Mouse (Mus musculus) cerebellum, postnatal 10 days (tissue): ENCODE measurements around the gene Ccr8.

Experiments used
- DNase-seq, 2 experiments: peaks; one replicate each; pipeline ENCODE4 v3.0.0; 2021; ENCODE audit warnings: mixed read lengths in 2 of 2

Ccr8 gene

DNA sequence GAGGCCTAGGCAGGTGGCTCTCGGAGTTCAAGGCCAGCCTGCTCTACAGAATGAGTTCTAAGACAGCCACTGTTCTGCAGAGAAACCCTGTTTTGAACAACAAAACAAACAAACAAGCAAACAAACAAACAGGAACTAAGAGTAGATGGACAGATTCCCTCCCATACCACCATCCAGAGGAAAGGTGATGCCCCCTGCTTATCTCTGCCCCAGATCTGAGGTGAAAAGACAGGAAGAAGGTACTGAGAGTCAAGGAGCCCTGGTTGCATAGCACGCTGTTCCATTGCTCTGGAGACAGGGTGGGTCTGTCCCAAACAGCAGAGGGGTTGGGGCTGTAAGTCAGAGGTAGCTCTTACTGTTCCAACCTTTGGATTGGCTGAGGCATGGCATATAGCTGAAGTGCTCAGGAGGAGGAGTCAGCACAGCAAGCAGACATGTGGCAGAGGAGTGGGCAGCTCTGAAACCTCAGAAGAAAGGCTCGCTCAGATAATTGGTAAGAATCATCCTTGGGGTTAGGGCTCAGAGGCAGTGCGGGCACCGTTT lies at the start of gene Ccr8:
Gene Ccr8, plus strand, starts transcription at position 419 of the 543 bp plus-strand sequence.
- no peak for DNase-seq

DNA sequence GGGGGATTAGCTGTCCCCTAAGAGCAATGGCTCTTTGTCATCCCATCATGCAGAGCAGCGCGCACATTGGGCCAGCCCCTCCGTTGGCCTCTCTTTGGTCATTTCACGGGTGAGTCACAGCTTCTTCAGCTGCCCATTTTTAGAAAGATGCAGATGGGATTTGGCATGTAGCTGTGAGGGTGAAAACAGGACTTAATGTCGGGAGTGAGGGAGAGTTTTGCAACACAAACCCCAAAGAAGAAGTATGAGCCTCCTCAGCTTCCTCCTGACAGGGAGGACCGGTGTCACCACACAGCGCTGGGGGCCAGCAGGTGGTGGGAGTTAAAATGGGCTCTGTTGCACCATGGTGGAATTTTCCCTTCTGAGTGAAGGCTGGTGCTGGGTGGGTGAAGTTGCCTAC lies 48.8 kb upstream of the Ccr8 start:
- no peak for DNase-seq

DNA sequence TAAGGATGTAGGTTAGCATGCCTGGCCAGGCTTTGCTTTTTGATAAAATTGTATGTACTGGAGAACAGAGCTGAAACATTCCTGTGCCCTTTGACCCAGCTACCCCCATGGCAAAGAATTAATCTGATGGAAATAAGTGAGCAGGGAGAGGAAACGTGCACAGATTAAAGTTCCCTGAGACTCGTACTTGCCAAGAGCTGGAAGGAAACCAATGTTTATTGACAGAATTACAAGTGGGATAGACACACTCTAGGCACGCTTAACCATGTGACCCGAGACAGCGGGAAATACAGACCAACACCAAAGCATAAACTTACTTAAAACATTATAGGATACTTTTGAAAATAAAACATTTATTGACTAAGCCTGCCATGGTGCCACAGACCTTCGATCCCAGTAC lies 43.4 kb upstream of the Ccr8 start:
- no peak for DNase-seq

- DNase-seq = no peak
Observed at GRCm38 (mm10) chr9:120049407-120049806, 42.5 kb upstream of the Ccr8 start.

DNA sequence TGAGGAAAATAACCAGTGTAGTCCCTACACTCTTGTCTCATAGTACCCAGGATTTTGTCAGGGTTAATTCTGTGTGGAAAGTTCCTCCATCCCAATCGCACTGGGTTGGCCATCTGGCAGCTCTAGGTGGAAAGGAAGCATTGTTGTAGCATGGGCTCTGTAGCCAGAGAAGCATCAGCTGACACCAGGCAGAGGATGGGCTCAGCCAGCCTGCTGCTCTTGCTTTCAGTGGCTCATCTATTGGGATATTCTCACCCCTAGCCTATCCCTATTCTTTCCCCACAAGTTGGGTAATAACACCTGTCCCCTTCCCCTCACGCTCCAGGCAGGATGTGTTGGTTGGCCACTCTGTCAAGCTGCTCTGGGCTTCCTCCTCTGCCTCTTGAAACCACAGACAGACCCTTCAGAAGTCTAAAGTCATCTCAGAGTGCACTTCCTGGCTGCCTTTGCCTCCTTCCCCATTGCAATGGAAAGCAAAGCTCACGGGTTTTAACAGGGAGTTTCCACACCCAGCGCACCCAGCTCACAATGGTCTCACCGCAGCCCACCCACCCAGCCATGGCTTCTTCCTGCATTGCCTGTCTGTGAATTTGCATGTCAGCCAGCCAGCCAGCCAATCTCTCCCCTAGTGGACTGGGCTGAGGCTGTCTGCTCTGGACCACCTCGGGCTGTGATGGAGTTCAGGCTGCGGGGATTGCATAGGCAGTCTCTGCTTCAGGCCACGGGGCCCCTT lies 37.2 kb upstream of the Ccr8 start:
- DNase-seq = peak; percentile 16 to 23

GRCm38 (mm10) chr9:120056201-120056600 lies 35.7 kb upstream of the Ccr8 start:
- DNase-seq = no peak

DNA sequence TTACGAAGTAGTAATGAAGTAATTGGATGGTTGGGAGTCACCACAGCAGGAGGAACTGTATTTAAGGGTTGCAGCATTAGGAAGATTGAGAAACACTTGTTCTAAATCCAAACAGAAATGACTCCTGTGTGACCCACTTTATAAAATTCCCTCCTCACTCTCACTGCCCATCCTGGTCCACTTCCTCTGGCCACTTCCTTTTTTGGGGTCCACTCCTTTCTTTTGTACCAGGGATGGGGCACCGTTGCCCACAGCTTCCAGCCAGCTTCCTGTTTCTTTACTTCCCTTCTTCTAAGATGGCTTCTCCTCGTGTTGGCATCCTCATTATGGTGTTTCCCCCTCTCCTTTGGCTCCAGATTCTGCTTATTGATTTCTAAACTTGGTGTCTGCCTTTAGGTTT lies 33.2 kb upstream of the Ccr8 start:
- DNase-seq = no peak

DNA sequence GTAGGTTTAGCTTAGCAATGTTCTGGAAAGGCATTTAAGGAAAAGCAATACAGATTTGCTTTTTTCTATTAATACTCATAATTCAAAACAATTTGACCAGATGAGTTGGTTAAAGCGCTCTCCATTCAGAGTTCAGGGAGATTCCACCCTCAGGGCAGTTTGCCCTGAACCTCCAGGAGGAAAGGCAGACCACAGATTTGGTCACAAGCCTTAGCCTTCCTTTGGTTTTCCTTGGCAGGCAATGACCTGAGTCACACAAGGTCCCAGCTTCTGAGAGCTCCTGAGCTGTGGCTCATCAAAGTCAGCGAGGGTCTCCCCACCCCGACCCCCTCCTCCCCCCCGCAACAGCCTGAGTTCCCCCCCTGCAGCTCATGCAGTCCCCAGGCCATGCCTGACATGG lies 27.6 kb upstream of the Ccr8 start:
- DNase-seq = no peak

DNA sequence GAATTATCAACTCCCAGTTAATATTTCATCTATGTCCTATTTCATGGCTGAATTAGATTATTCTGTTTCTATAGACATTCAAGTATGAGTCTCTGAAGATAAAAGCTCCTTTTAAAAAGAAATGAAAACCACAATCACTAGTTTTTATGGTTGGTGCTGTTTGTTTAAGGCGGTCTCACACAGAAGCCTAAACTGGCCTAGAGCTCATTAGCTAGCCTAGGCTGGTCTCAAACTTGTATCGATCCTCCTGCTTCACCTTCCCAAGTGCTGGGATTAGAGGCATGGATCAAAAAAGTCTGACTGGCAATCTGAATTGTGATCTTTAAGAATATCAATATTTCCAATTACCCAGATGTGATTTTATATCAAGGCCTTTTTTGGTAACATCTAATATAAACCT lies 24.3 kb upstream of the Ccr8 start:
- no peak for DNase-seq

DNA sequence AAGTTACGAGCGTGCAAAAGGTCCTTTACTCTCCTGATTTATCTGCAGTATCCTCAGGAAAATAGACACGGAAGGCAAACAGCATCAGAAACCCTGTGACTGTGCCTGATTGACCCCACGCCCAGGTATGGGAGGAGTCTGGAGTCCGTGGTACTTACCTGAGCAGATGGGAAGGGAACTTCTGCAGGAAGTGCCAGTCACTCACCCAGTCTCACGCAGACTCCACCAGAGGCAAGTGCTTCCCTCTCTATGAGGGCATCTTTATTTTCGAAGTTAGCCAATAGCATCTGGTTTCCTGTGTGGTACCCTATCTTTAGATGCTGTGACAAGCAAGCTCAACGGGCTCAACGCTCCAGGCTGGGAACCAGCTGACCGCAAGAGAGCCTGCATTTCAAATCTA lies 23.9 kb upstream of the Ccr8 start:
- no peak for DNase-seq

DNA sequence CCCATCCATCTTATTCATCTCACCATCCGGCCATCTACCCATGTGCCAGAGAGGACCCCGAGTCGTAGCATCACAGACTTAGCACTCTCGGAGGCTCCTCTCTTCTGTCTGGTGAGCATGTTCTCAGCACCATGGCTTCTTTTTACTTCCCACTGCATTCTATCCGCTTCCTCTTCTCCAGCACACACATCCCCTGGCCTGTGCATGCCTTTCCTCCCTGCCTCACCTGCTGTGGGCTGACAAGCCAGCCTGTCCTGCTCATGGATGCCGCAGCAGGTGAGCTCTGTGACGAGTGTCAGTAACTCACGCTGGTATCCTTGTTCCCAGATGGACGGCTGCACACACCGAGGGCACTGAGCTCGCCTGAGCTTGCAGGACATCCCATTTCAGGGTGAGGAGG lies 22.1 kb upstream of the Ccr8 start, which contains the start of gene Cx3cr1:
Gene Cx3cr1, minus strand, starts transcription at position 101 of the 400 bp plus-strand sequence.
- no peak for DNase-seq

DNA sequence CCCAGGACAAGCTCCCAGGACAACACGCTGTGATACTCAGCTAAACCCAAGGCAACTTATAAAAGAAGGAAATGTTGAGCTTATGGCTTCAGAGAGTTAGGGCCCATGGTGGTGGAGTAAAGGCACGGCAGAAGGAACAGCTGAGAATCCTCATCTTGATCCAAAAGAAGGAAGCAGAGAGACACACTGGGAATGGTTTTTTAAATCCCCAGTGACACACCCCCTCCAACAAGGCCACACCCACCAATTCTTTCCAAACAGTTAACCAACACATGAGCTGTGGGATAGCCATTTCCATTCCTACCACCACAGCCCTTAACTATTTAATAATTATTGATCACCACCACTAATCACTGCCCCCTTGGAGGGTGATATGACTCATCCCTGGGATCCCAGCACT lies 20.7 kb upstream of the Ccr8 start:
- no peak for DNase-seq

DNA sequence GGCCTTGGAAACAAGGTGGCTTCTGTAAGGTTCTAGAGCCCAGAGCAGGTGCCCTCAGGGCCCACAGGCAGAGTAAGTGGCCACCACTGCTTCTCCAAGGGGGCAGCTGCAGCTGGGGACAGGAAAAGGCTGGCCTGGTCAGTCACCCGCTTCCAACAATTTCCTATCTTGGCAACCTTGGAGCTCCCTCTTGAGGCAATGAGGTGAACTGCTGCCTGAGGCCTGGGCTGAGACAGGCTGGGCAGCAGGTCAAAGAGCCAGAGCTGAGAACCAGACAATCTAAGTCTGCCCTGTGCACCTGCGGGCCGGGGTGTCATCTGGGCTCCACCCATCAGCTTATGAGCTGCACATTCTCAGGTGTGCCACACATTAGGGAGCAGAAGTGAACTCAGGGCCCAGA lies 18.7 kb upstream of the Ccr8 start:
- DNase-seq = peak; percentile 90 to 93

DNA sequence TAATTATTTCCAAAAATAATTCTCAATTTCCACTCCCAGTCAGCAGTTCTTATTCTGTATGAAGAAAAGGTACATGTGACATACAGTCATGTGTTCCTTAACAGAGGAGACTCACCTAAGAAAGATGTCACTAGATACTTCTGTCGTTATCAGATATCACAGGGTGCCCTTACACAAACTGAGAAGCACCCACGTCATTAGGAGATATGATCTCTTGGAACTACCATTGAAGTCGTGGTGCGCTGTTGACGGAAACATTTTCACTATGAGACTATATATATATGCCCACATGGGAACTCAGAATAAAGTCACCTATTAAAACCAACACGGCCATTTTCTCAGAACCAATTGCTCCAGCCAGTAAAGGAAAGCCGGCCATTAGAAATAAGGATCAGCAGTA lies 17.4 kb upstream of the Ccr8 start:
- no peak for DNase-seq

DNA sequence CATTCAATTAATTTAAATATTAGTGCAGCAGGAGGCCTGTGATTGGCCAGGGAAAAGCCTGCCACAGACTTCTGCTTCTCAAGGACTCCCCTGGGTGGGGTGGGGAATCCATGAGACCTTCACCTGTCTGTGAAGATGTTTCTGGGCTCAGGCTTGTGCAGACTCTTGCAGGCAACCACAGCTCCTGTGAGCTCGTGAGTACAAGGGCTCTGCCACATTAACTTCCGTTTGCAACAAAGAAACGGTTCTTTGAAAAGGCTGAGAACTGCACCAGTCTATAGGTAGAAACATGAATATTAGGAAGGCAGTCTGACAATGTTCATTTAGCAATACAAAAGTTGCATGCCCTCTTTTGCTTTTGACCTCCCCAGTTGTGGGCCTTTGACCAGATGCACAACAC lies 13.7 kb upstream of the Ccr8 start:
- DNase-seq = no peak

GRCm38 (mm10) chr9:120079901-120080300 lies 12.0 kb upstream of the Ccr8 start:
- no peak for DNase-seq

GRCm38 (mm10) chr9:120080546-120081108 lies 11.3 kb upstream of the Ccr8 start:
- peak in 1 of 2 experiments; percentile 26 for DNase-seq

GRCm38 (mm10) chr9:120081247-120081646 lies 10.7 kb upstream of the Ccr8 start:
- peak; percentile 46 to 51 for DNase-seq

DNA sequence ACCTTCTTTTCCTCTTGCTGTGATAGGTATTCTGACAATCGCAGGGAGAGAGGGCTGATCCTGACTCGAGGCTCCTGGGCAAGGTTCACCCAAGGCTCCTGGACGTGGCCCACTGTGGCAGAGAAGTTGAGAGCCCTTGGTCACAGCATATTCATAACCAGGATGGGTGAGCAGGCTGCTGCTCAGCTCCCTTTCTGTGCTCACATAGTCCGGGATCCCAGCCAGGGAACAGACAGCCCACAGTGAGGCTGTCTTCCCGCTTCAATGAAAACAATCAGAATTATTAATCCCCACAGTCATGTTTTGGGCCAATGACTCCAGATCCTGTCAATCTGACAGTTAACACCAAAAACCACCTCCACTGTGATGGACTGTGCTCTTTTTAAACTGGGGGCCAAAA lies 9.9 kb upstream of the Ccr8 start:
- peak; percentile 82 to 83 for DNase-seq

- no peak for DNase-seq
Observed at GRCm38 (mm10) chr9:120082691-120083090, 9.2 kb upstream of the Ccr8 start.

- no peak for DNase-seq
Observed at GRCm38 (mm10) chr9:120083158-120083894, 8.6 kb upstream of the Ccr8 start.

GRCm38 (mm10) chr9:120084406-120084805 lies 7.5 kb upstream of the Ccr8 start:
- DNase-seq = no peak

GRCm38 (mm10) chr9:120089125-120089524 lies 2.8 kb upstream of the Ccr8 start:
- no peak for DNase-seq

- DNase-seq = no peak
Observed at GRCm38 (mm10) chr9:120091086-120091485, 828 bp upstream of the Ccr8 start.
